Mouse (Mus musculus): ENCODE measurements at regions not wholly inside any gene's neighbourhood (a gene's known extent, or its start where the extent isn't known, plus 50 kb on each side); places are given as distances from the start of the nearest gene placed in this dataset.

- no peak for DNase-seq
- Histone ChIP-seq H3K4me3 (replicated peaks; ENCODE audit: extremely low read depth, low read depth, low read length) (no peak overlapping the region), H3K4me1 (ENCODE audit: control insufficient read depth, insufficient read depth, low read length) (no peaks in the 10 kb centered on the region)
- whole genome bisulfite sequencing: 90% methylated on average over 5 of the region's 5 CpGs
- TF ChIP-seq POLR2A (IDR thresholded peaks at IDR 0.05; ENCODE audit: borderline replicate concordance, extremely low read depth, low read depth, low read length): no peak
- no peak for TF ChIP-seq CTCF (IDR thresholded peaks at IDR 0.05; ENCODE audit: insufficient read depth, low read length)
These were observed 135.9 kb downstream of the Trim52 start for GRCm38 (mm10) chr14:106241721-106242405.

GRCm38 (mm10) chr14:106259396-106260108 is 153.6 kb downstream of the Trim52 start:
- TF ChIP-seq POLR2A (IDR thresholded peaks at IDR 0.05; ENCODE audit: borderline replicate concordance, extremely low read depth, low read depth, low read length) (no peak), CTCF (IDR thresholded peaks at IDR 0.05; ENCODE audit: insufficient read depth, low read length) (no peak)
- WGBS: 38% methylated on average over 4 of the region's 4 CpGs
- H3K4me3 ChIP-seq (replicated peaks; ENCODE audit: extremely low read depth, low read depth, low read length): no peak overlapping the region
- DNase-seq: no peak
- no peaks in the 10 kb centered on the region for H3K4me1 ChIP-seq (ENCODE audit: control insufficient read depth, insufficient read depth, low read length)

GRCm38 (mm10) chr14:106265290-106265689 is 159.3 kb downstream of the Trim52 start:
- no peak overlapping the region for H3K4me3 ChIP-seq (replicated peaks; ENCODE audit: extremely low read depth, low read depth, low read length)
- WGBS: 73% methylated on average over 3 of the region's 3 CpGs
- TF ChIP-seq CTCF (IDR thresholded peaks at IDR 0.05; ENCODE audit: insufficient read depth, low read length): no peak
- no peak for TF ChIP-seq POLR2A (IDR thresholded peaks at IDR 0.05; ENCODE audit: borderline replicate concordance, extremely low read depth, low read depth, low read length)
- no peaks in the 10 kb centered on the region for H3K4me1 ChIP-seq (ENCODE audit: control insufficient read depth, insufficient read depth, low read length)
- DNase-seq: no peak

- Histone ChIP-seq H3K4me3 (replicated peaks; ENCODE audit: extremely low read depth, low read depth, low read length) (no peak overlapping the region), H3K4me1 (ENCODE audit: control insufficient read depth, insufficient read depth, low read length) (no peaks in the 10 kb centered on the region)
- no peak for DNase-seq
- no peak for TF ChIP-seq CTCF (IDR thresholded peaks at IDR 0.05; ENCODE audit: insufficient read depth, low read length)
- TF ChIP-seq POLR2A (IDR thresholded peaks at IDR 0.05; ENCODE audit: borderline replicate concordance, extremely low read depth, low read depth, low read length): no peak
- 76% methylated on average over 12 of the region's 12 CpGs for WGBS
These were observed 161.9 kb downstream of the Trim52 start for GRCm38 (mm10) chr14:106267679-106268561.

GRCm38 (mm10) chr14:106269680-106270079 is 163.7 kb downstream of the Trim52 start:
- DNase-seq: no peak
- Histone ChIP-seq H3K4me3 (replicated peaks; ENCODE audit: extremely low read depth, low read depth, low read length) (no peak overlapping the region), H3K4me1 (ENCODE audit: control insufficient read depth, insufficient read depth, low read length) (no peaks in the 10 kb centered on the region)
- TF ChIP-seq CTCF (IDR thresholded peaks at IDR 0.05; ENCODE audit: insufficient read depth, low read length): no peak
- TF ChIP-seq POLR2A (IDR thresholded peaks at IDR 0.05; ENCODE audit: borderline replicate concordance, extremely low read depth, low read depth, low read length): no peak
- 60% methylated on average over 6 of the region's 6 CpGs for WGBS

- no peak for DNase-seq
- TF ChIP-seq CTCF (IDR thresholded peaks at IDR 0.05; ENCODE audit: insufficient read depth, low read length) (no peak), POLR2A (IDR thresholded peaks at IDR 0.05; ENCODE audit: borderline replicate concordance, extremely low read depth, low read depth, low read length) (no peak)
- Histone ChIP-seq H3K4me3 (replicated peaks; ENCODE audit: extremely low read depth, low read depth, low read length) (no peak overlapping the region), H3K4me1 (ENCODE audit: control insufficient read depth, insufficient read depth, low read length) (no peaks in the 10 kb centered on the region)
- 67% methylated on average over 8 of the region's 8 CpGs for WGBS
These were observed 207.6 kb downstream of the Trim52 start for GRCm38 (mm10) chr14:106313558-106313957.

- 70% methylated on average over 9 of the region's 9 CpGs for WGBS
- Histone ChIP-seq H3K4me3 (replicated peaks; ENCODE audit: extremely low read depth, low read depth, low read length) (no peak overlapping the region), H3K4me1 (ENCODE audit: control insufficient read depth, insufficient read depth, low read length) (no peaks in the 10 kb centered on the region)
- no peak for DNase-seq
- no peak for TF ChIP-seq CTCF (IDR thresholded peaks at IDR 0.05; ENCODE audit: insufficient read depth, low read length)
- TF ChIP-seq POLR2A (IDR thresholded peaks at IDR 0.05; ENCODE audit: borderline replicate concordance, extremely low read depth, low read depth, low read length): no peak
These were observed 208.1 kb downstream of the Trim52 start for GRCm38 (mm10) chr14:106314079-106314551.

- WGBS: 15% methylated on average over 5 of the region's 5 CpGs
- DNase-seq: no peak
- H3K4me1 ChIP-seq (ENCODE audit: control insufficient read depth, insufficient read depth, low read length): no peaks in the 10 kb centered on the region; the same call in 1 of the 2 replicates
- no peak for TF ChIP-seq POLR2A (IDR thresholded peaks at IDR 0.05; ENCODE audit: borderline replicate concordance, extremely low read depth, low read depth, low read length)
- TF ChIP-seq CTCF (IDR thresholded peaks at IDR 0.05; ENCODE audit: insufficient read depth, low read length): no peak
- H3K4me3 ChIP-seq (replicated peaks; ENCODE audit: extremely low read depth, low read depth, low read length): no peak overlapping the region
These were observed 212.8 kb downstream of the Trim52 start for GRCm38 (mm10) chr14:106318767-106319166.

GRCm38 (mm10) chr14:106327653-106328283 is 221.8 kb downstream of the Trim52 start:
- no peak for DNase-seq
- 32% methylated on average over 8 of the region's 8 CpGs for WGBS
- TF ChIP-seq CTCF (IDR thresholded peaks at IDR 0.05; ENCODE audit: insufficient read depth, low read length): no peak
- TF ChIP-seq POLR2A (IDR thresholded peaks at IDR 0.05; ENCODE audit: borderline replicate concordance, extremely low read depth, low read depth, low read length): no peak
- Histone ChIP-seq H3K4me1 (ENCODE audit: control insufficient read depth, insufficient read depth, low read length) (no peaks in the 10 kb centered on the region), H3K4me3 (replicated peaks; ENCODE audit: extremely low read depth, low read depth, low read length) (no peak overlapping the region)

All from lung, adult 2 months (tissue).